Mouse (Mus musculus) left cerebral cortex, adult 2 months (tissue): ENCODE measurements around the gene Sipa1. TPM values are rescaled to one million over a fixed set of nuclear protein-coding genes. Genes with fewer than 3 reads are reported as not detected.
A peak's percentile ranks its signal among the peaks of the same experiment; 100 is the strongest.

ENCODE experiments used
- DNase-seq, 2 experiments: peaks; one replicate each; pipeline ENCODE4 v3.0.0; 2021 to 2022; ENCODE audit warnings: low spot score in 2 of 2, mixed read lengths in 1 of 2; ENCODE audit errors: extremely low spot score in 1 of 2
- H3K27ac ChIP-seq: fragments of 200-600 bp; 2 replicates; pipeline ENCODE4 v1.8.1; 2022
- H3K4me3 ChIP-seq: fragments of 200-600 bp; 2 replicates; pipeline ENCODE4 v1.8.1; 2022
- CTCF ChIP-seq: fragments of 200-600 bp; IDR thresholded peaks from 2 replicates; pipeline ENCODE4 v1.8.1; 2022; ENCODE audit warnings: antibody characterized with exemption, mild to moderate bottlenecking, moderate library complexity
- intact Hi-C: fragments of 180-260 bp; cut with DNase I; formaldehyde crosslinking; loops from one replicate; pipeline ENCODE4 v1.15.1; 2025
- total RNA-seq, 2 experiments: library from RNA; stranded (reverse); gene quantifications; 2 replicates each; pipeline ENCODE4 v1.2.3; 2021

Sipa1 gene
- total RNA-seq, 2 experiments from 2014 or later, result 18.2 to 19.0 TPM

DNA sequence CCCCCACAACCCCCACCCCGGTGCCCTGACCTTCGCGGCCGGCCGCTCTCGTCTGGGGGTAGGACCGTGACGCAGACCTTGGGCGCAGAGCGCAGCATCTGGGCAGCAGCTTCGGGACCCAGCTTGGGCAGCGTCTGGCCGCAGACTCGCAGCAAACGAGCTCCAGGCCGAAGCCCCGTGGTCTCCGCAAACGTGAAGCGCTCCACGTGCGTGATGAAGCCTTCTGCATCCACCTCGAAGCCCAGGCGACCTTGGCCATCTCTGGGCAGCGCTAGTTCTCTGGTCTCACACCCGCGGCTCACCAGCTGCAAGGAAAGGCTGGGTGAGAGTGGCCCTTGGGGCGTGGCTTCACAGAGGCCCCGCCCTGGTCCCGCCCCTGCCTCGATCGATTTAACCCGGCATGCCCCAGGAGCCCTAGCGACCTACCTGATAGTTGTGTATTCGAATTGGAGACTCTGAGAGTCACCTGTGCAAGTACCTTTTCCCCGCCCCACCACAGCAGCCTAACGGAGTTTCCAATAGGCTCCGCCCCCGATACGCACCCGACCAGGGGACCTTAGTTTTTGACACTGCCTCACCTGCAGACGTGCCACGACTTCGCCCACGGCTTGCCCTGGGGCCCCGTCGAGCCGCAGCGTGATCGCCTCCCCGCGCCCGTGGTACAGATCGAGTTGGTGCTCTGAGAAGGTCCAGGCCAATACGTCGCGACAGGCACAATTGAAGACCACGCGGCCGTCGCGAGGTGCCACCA is 9.4 kb downstream of the Sipa1 start:
- no peak for TF ChIP-seq CTCF
- H3K27ac ChIP-seq, result no peak overlapping the region
- intact Hi-C loops, result no loop called here
- DNase-seq, result no peak
- peak overlapping the region; percentile 42 for H3K4me3 ChIP-seq

DNA sequence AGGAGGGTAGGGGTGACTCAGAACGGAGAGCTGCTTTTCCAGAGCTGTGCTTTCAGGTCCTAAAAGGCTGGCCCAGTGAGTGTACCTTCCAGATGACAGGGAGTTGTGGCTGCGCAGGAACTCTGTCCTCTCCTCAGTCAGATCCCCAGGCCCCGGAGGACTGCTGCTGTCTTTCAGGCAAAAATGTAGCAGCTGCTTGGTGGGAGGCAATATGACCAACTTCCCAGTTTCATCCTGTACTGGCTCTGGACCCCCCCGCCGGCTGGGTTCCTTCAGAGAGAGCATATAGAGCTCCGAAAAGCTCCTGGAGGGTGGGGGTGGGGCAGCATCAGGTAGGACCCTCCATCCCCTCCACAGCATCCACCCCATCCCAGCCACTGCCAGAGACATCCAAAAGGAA is 10.9 kb downstream of the Sipa1 start:
- no peak for TF ChIP-seq CTCF
- Histone ChIP-seq H3K4me3 (no peak overlapping the region), H3K27ac (no peak overlapping the region)
- intact Hi-C loops, result no loop called here
- DNase-seq, result peak in 1 of 2 experiments; percentile 29

DNA sequence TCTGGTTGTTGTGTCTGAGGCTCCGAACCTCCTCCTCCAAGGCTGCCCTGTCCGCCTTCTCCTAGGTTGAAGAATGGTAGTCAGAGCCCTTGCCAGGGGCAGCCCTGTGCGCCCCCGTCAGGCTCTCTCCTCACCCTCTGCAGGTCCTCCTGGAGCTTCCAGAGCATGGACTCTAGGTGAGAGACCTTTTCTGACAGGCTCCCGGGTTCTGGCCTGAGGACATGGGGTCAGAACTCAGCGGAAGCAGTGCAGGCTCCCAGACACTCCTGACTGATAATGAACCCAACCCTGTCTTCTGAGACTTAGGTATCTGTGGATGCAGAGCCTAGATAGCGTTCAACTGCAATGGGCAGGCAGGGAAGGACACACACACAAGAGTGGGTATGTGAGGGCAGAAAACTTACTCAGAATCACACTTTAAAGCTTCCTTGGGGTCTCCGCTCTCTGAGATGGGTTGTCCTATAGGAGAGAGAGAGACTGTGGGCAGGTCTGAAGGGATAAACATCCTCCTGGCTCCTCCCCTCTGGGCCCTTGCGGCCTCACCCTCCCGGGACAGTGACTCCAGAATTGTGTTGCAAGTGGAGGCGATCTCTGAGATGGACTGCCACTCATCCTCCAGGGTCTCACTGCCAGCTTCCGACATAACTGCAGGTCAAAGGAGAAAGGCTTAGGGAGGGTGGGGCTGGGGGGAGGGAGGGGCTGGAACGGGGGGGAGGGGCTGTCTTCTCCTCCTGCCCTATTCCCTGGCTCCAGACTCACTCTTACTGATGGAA is 11.8 kb downstream of the Sipa1 start:
- no peak for DNase-seq
- intact Hi-C loops, result no loop called here
- H3K27ac ChIP-seq, result no peak overlapping the region
- TF ChIP-seq CTCF, result no peak
- no peak overlapping the region for H3K4me3 ChIP-seq

DNA sequence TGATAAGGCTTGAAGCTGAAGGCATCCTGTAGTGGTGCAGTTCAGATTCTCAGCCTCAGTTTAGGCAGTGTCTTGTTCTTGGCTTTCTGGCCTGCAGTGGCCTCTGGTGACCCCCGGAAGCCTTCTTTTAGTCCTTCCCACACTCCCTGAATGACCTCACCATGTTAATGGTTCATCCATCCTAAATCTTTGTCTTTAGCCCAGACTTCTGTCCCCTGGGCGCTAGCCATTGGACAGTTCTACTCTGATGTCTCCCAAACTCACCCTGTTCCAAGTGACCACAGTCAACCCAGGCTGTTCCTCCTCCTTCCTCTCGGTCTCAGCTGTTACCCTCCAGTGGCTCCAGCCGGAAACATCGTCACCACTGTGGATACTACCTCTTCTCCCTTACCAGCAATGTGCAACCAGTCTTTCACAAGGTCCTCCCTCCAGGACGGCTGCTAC is 14.2 kb downstream of the Sipa1 start:
- TF ChIP-seq CTCF, result no peak
- Histone ChIP-seq H3K27ac (peak overlapping the region; percentile 84), H3K4me3 (peak overlapping the region; percentile 36)
- no peak for DNase-seq
- intact Hi-C loops, result no loop called here

DNA sequence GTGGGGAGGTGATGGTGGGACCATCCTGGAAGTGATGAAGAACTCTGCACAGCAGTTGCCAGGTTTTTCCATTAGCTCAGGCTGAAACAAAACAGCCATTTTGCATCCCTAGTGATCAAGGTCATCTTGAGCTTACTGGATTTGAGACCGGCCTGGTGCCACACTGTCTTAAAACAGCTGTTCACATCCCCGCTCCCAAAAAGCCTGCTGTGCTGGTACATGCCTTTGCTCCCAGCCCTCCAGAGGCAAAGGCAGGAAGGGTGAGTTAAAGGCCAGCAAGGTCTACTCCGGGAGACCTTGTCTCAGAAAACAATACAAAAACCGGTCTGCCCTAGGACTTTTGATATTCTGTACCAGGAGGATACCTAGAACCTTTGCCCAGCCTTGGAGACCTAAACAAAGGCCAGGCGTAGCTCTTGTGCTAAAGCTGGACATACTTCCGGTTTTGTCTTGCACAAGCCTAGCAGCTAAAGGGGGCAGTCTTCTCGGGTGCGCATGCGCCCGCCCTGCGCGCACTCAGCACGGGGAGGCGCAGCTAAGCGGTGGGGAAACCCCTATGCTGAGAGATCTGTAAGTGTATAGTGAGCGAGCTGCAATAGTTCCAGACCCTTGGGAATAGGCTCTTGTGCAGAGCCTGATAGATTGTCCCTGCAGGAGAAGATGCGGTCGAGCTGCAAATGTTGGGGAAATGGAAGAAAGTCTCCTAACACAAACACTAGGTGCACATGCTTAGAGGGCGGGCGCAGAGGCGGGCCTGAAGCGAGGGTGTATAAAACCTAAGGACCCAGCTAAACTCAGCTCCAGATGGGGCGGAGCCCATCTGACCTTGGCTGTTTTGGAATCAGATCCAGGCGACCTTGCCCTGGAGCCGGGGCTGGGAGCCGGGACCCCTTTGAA is 14.9 kb downstream of the Sipa1 start:
- peak; percentile 18 for TF ChIP-seq CTCF
- peak overlapping the region; percentile 36 for H3K4me3 ChIP-seq
- peak overlapping the region; percentile 84 for H3K27ac ChIP-seq
- intact Hi-C loops, result no loop called here
- peak; percentile 77 to 78 for DNase-seq

DNA sequence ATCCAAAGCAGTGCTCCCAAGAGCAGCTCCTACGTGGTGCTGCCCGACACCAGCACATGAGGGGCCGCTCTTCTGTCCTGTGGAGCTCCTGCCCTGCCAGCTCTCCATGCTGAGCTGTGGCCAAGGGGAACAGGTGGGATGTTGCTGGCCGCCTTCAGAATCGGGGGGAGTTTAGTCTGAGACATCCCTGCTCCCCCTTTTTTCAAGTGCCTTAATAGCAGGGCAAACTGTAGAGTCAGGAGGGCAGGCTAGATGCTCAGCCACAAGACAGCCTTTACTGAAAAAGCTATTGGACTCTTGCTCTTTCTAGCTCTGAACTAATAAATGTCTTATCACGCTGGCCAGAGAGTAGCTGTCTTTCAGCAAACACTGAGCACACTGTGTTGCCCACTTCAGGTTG is 15.7 kb downstream of the Sipa1 start:
- Histone ChIP-seq H3K4me3 (no peak overlapping the region), H3K27ac (peak overlapping the region; percentile 84)
- intact Hi-C loops, result no loop called here
- DNase-seq, result no peak
- TF ChIP-seq CTCF, result no peak

DNA sequence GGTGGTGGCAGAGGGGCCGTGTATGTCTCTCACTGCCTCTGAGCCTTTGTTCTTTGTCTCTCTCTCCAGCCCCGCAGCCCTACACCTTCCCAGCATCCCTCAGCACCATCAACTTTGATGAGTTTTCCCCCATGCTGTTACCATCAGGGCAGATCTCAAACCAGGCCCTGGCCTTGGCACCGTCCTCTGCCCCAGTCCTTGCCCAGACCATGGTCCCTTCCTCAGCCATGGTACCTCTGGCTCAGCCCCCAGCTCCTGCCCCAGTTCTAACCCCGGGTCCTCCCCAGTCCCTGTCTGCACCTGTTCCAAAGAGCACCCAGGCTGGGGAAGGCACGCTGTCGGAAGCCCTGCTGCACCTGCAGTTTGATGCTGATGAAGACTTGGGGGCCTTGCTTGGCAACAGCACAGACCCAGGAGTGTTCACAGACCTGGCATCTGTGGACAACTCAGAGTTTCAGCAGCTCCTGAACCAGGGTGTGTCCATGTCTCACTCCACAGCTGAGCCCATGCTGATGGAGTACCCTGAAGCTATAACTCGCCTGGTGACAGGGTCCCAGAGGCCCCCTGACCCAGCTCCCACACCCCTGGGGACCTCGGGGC is 16.7 kb downstream of the Sipa1 start:
- intact Hi-C loops, result no loop called here
- no peak for TF ChIP-seq CTCF
- DNase-seq, result no peak

DNA sequence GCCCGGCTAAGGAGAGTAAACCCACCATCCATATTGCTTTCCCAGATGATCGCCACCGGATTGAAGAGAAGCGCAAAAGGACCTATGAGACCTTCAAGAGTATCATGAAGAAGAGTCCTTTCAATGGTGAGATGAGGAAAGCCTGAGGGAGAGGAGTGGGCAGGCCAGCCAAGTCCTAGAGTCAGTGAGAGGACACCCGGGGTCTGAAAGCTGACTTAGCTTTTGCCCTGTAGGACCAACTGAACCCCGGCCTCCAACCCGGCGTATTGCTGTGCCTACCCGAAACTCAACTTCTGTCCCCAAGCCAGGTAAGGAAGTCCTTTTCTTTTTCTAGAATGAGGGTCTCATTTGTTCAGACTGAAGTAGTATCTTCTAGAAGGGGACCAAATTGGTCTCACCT is 18.2 kb downstream of the Sipa1 start:
- no peak for TF ChIP-seq CTCF
- Histone ChIP-seq H3K27ac (no peak overlapping the region), H3K4me3 (no peak overlapping the region)
- DNase-seq, result no peak
- intact Hi-C loops, result no loop called here

More for the DNA sequence above, 16.7 kb downstream of the Sipa1 start:
- H3K4me3 ChIP-seq, result no peak overlapping the region
- H3K27ac ChIP-seq, result no peak overlapping the region

DNA sequence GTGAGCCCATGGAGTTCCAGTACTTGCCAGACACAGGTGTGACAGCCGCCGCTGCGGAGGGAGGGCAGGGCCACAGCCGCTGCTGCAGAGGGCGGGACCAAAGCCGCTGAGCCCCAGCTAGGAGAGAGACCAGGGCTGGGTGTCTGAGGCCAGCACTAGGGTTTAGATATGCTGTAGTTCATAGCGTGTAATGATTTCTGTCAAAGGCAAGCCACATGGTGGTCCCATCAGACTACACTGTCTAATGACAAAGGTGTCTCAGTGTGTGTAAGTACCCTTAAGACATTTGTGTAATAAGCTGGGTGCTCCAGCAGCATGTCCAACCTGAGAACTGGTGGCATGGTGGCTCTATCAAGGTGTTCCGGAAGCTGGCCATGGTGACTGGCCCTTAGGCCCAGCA is 21.9 kb downstream of the Sipa1 start:
- H3K27ac ChIP-seq, result no peak overlapping the region
- TF ChIP-seq CTCF, result no peak
- no peak for DNase-seq
- no peak overlapping the region for H3K4me3 ChIP-seq
- intact Hi-C loops, result no loop called here

DNA sequence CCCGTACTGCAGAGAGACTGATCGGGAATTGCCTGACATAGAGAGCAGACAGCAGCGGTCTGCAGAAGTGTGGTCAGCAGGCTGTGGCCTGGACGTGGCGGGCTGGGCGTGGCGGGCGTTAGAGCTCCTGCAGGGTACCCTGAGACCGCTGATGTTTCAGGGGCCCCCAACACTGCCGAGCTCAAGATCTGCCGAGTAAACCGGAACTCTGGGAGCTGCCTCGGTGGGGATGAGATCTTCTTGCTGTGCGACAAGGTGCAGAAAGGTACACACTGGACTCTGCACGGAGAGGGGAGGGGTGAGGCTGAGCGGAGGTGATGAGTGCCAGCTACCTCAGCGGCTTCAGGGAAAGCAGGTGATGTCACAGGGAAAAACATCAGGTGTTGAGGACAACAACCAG is 22.5 kb downstream of the Sipa1 start:
- intact Hi-C loops, result no loop called here
- no peak for DNase-seq
- Histone ChIP-seq H3K27ac (no peak overlapping the region), H3K4me3 (no peak overlapping the region)
- no peak for TF ChIP-seq CTCF

DNA sequence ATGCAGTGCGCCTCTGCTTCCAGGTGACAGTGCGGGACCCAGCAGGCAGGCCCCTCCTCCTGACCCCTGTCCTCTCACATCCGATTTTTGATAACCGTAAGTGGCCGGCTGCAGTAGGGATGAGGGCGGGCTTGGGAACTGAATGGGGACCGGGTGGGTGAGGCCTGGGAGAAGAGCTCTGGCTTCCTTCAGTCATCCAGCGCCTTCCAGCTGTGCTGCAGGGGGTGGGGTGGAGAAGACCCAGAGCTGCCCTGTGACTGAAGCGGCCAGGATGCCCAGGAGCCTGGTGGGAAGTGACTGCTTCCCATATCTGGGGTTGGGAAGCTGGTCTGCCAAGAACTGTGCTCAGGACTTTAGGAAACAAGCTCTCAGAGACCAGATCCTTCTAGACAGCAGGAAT is 23.2 kb downstream of the Sipa1 start:
- no peak for DNase-seq
- intact Hi-C loops, result no loop called here
- Histone ChIP-seq H3K27ac (no peak overlapping the region), H3K4me3 (no peak overlapping the region)
- no peak for TF ChIP-seq CTCF
